In genomic region chr1:182763191-182763715, GRCm38 (mm10) we compare ENCODE assay signal across 8 mouse cellular contexts. TPM values are rescaled to one million over a fixed set of nuclear protein-coding genes. Genes with fewer than 3 reads are reported as not detected.
DNase-seq lines count a peak whose midpoint lies in the region; ATAC-seq and TF ChIP-seq lines count a peak whose summit lies in the region.

No protein-coding gene starts in this region.

- TF ChIP-seq POLR2A in small intestine, adult 2 months (IDR thresholded peaks at IDR 0.05; ENCODE audit: low read depth, low read length): no peak

- H3K36me3 ChIP-seq in megakaryocyte, embryonic 14.5 days (replicated peaks; ENCODE audit: low read length): no peaks in the 10 kb centered on the region
- H3K36me3 ChIP-seq in intestine, postnatal 0 days (ENCODE audit: control insufficient read depth, insufficient read depth): no peaks in the 10 kb centered on the region
- H3K36me3 ChIP-seq in small intestine, adult 2 months (ENCODE audit: control insufficient read depth, insufficient read depth, low read length): no peaks in the 10 kb centered on the region

- no peak for TF ChIP-seq CTCF in intestine, postnatal 0 days (IDR thresholded peaks at IDR 0.05; ENCODE audit: low read depth)
- TF ChIP-seq CTCF in small intestine, adult 2 months (IDR thresholded peaks at IDR 0.05; ENCODE audit: extremely low read depth, insufficient read length, insufficient replicate concordance, low read depth, low read length): no peak

- intact Hi-C loops in left cerebral cortex, postnatal 4 days (cut with DNase I): no loop called here
- intact Hi-C loops in gastrocnemius, postnatal 36 days (cut with DNase I): no loop called here

- H3K4me1 ChIP-seq in megakaryocyte, embryonic 14.5 days: peaks cover 13% of the 10 kb centered on the region
- H3K4me1 ChIP-seq in intestine, postnatal 0 days (replicated peaks; ENCODE audit: control insufficient read depth, insufficient read depth, low read length): peaks cover 3% of the 10 kb centered on the region; the same call in 1 of the 2 replicates
- H3K4me1 ChIP-seq in small intestine, adult 2 months (ENCODE audit: control insufficient read depth, insufficient read depth, insufficient read length, low read length): peaks cover 4% of the 10 kb centered on the region; the same call in 1 of the 2 replicates

- peaks cover 17% of the 10 kb centered on the region for H3K9me3 ChIP-seq in megakaryocyte, embryonic 14.5 days
- H3K9me3 ChIP-seq in intestine, postnatal 0 days (ENCODE audit: control insufficient read depth): no peaks in the 10 kb centered on the region

- no peak overlapping the region for H3K27ac ChIP-seq in intestine, postnatal 0 days (ENCODE audit: low read depth, low read length)
- no peak overlapping the region for H3K27ac ChIP-seq in small intestine, adult 2 months (ENCODE audit: insufficient read depth, low read depth, low read length)

- peak; percentile 11 for DNase-seq in adrenal gland, postnatal 10 days
- no peak for DNase-seq in adrenal gland, postnatal 25 days
- DNase-seq in left cerebral cortex, postnatal 4 days: no peak
- DNase-seq in gastrocnemius, postnatal 36 days: no peak

- no peak overlapping the region for H3K9ac ChIP-seq in intestine, postnatal 0 days (ENCODE audit: low read depth, low read length)

- 21% methylated on average over 17 of the region's 17 CpGs for WGBS in intestine, postnatal 0 days
- 18% methylated on average over 17 of the region's 17 CpGs for WGBS in small intestine, adult 2 months

- H3K4me2 ChIP-seq in intestine, postnatal 0 days (replicated peaks; ENCODE audit: low read depth): peak overlapping the region; percentile 77

- no peak for ATAC-seq in megakaryocyte, adult 5-6 weeks (ENCODE audit: poor library complexity, severe bottlenecking)
- ATAC-seq in intestine, postnatal 0 days: peak; percentile 23

- H3K4me3 ChIP-seq in megakaryocyte, embryonic 14.5 days (replicated peaks): peak overlapping the region; percentile 90
- peak overlapping the region; percentile 60 for H3K4me3 ChIP-seq in intestine, postnatal 0 days (ENCODE audit: low read depth, low read length)
- H3K4me3 ChIP-seq in small intestine, adult 2 months (ENCODE audit: low read depth, low read length): peak overlapping the region; percentile 61

- peaks cover 62% of the 10 kb centered on the region for H3K27me3 ChIP-seq in megakaryocyte, embryonic 14.5 days (replicated peaks)
- H3K27me3 ChIP-seq in intestine, postnatal 0 days (replicated peaks; ENCODE audit: control insufficient read depth, insufficient read depth, low read length): peaks cover 7% of the 10 kb centered on the region; the same call in 1 of the 2 replicates
- peaks cover 13% of the 10 kb centered on the region for H3K27me3 ChIP-seq in small intestine, adult 2 months (ENCODE audit: control insufficient read depth, insufficient read depth, low read length)

RNA-seq across cellular contexts. Expression of gene Susd4, which starts 0.4 kb away (rescaled TPM):
- 1 to 10 TPM; 3.9 to 4.5 TPM for total RNA-seq in adrenal gland, postnatal 10 days (2021)
- total RNA-seq in adrenal gland, postnatal 25 days (2021): 2.5 and 3.6 TPM in 2 replicates
- 1.00 TPM in 1 of 2 replicates, not detected in the other for polyA plus RNA-seq in megakaryocyte, embryonic 14.5 days (2012; ENCODE audit: insufficient read depth, low replicate concordance)
- total RNA-seq in megakaryocyte, adult 5-6 weeks (2015): not detected in 2 replicates
- not detected in 2 replicates for total RNA-seq in megakaryocyte, adult 5-6 weeks (2017)
- polyA plus RNA-seq in intestine, postnatal 0 days (2015; fragmentation: Nextera tagmentation; extraction: Ambion mirVana): 4.6 and 5.3 TPM in 2 replicates
- 0.41 and 0.55 TPM in 2 replicates for polyA plus RNA-seq in small intestine, adult 2 months (2012; rRNA removed)
- 10 to 100 TPM; 40.2 to 49.1 TPM for total RNA-seq in left cerebral cortex, postnatal 4 days (2021)
- total RNA-seq in gastrocnemius, postnatal 36 days (2021): under 1 TPM; 0.59 to 0.69 TPM

RNA-seq across cellular contexts. Expression of gene Ccdc185, which starts 14.3 kb away (rescaled TPM):
- total RNA-seq in adrenal gland, postnatal 10 days (2021): not detected
- not detected in 2 replicates for total RNA-seq in adrenal gland, postnatal 25 days (2021)
- polyA plus RNA-seq in megakaryocyte, embryonic 14.5 days (2012; ENCODE audit: insufficient read depth, low replicate concordance): not detected in 2 replicates
- not detected in 2 replicates for total RNA-seq in megakaryocyte, adult 5-6 weeks (2015)
- total RNA-seq in megakaryocyte, adult 5-6 weeks (2017): not detected in 2 replicates
- not detected in 2 replicates for polyA plus RNA-seq in intestine, postnatal 0 days (2015; fragmentation: Nextera tagmentation; extraction: Ambion mirVana)
- not detected in 2 replicates for polyA plus RNA-seq in small intestine, adult 2 months (2012; rRNA removed)
- not detected for total RNA-seq in left cerebral cortex, postnatal 4 days (2021)
- total RNA-seq in gastrocnemius, postnatal 36 days (2021): not detected
